Mouse (Mus musculus): ENCODE results near the gene Srgap3. TPM values are rescaled to one million over a fixed set of nuclear protein-coding genes. Genes with fewer than 3 reads are reported as not detected.

Srgap3 gene
- total RNA-seq, 2 experiments from 2014 or later = 254 to 257 TPM

- no peak for DNase-seq (ENCODE audit: low spot score in 2 of 2)
Observed at GRCm38 (mm10) chr6:112916243-112916642, 30.8 kb downstream of the Srgap3 start.

GRCm38 (mm10) chr6:112912552-112912951 lies 34.5 kb downstream of the Srgap3 start:
- no peak for DNase-seq (ENCODE audit: low spot score in 2 of 2)

- DNase-seq (ENCODE audit: low spot score in 2 of 2) = no peak
Observed at GRCm38 (mm10) chr6:112909711-112910110, 37.4 kb downstream of the Srgap3 start.

- DNase-seq (ENCODE audit: low spot score in 2 of 2) = no peak
Observed at GRCm38 (mm10) chr6:112907887-112908584, 39.0 kb downstream of the Srgap3 start.

- no peak for DNase-seq (ENCODE audit: low spot score in 2 of 2)
Observed at GRCm38 (mm10) chr6:112903796-112904195, 43.3 kb downstream of the Srgap3 start.

- DNase-seq (ENCODE audit: low spot score in 2 of 2) = no peak
Observed at GRCm38 (mm10) chr6:112903226-112903625, 43.8 kb downstream of the Srgap3 start.

- no peak for DNase-seq (ENCODE audit: low spot score in 2 of 2)
Observed at GRCm38 (mm10) chr6:112902791-112903190, 44.3 kb downstream of the Srgap3 start.

- peak in 1 of 2 experiments; percentile 51 for DNase-seq (ENCODE audit: low spot score in 2 of 2)
Observed at GRCm38 (mm10) chr6:112900306-112900705, 46.8 kb downstream of the Srgap3 start.

GRCm38 (mm10) chr6:112899711-112900110 lies 47.4 kb downstream of the Srgap3 start:
- no peak for DNase-seq (ENCODE audit: low spot score in 2 of 2)

GRCm38 (mm10) chr6:112899276-112899675 lies 47.8 kb downstream of the Srgap3 start:
- DNase-seq (ENCODE audit: low spot score in 2 of 2) = no peak

- DNase-seq (ENCODE audit: low spot score in 2 of 2) = no peak
Observed at GRCm38 (mm10) chr6:112898435-112898834, 48.6 kb downstream of the Srgap3 start.

GRCm38 (mm10) chr6:112896372-112896771 lies 50.7 kb downstream of the Srgap3 start:
- no peak for DNase-seq (ENCODE audit: low spot score in 2 of 2)

GRCm38 (mm10) chr6:112890331-112890751 lies 56.7 kb downstream of the Srgap3 start:
- DNase-seq (ENCODE audit: low spot score in 2 of 2) = no peak

GRCm38 (mm10) chr6:112883588-112884135 lies 63.4 kb downstream of the Srgap3 start:
- peak in 1 of 2 experiments; percentile 56 for DNase-seq (ENCODE audit: low spot score in 2 of 2)

- DNase-seq (ENCODE audit: low spot score in 2 of 2) = peak; percentile 57 to 75
Observed at GRCm38 (mm10) chr6:112880048-112880534, 67.0 kb downstream of the Srgap3 start.

- DNase-seq (ENCODE audit: low spot score in 2 of 2) = no peak
Observed at GRCm38 (mm10) chr6:112879154-112879553, 67.9 kb downstream of the Srgap3 start.

GRCm38 (mm10) chr6:112873089-112873835 lies 73.8 kb downstream of the Srgap3 start:
- no peak for DNase-seq (ENCODE audit: low spot score in 2 of 2)

GRCm38 (mm10) chr6:112871241-112871780 lies 75.8 kb downstream of the Srgap3 start:
- no peak for DNase-seq (ENCODE audit: low spot score in 2 of 2)

- DNase-seq (ENCODE audit: low spot score in 2 of 2) = no peak
Observed at GRCm38 (mm10) chr6:112868197-112868957, 78.7 kb downstream of the Srgap3 start.

- no peak for DNase-seq (ENCODE audit: low spot score in 2 of 2)
Observed at GRCm38 (mm10) chr6:112866096-112866495, 81.0 kb downstream of the Srgap3 start.

GRCm38 (mm10) chr6:112865021-112865531 lies 82.0 kb downstream of the Srgap3 start:
- peak in 1 of 2 experiments; percentile 41 for DNase-seq (ENCODE audit: low spot score in 2 of 2)

All from layer of hippocampus, postnatal 14 days (tissue).